Mouse (Mus musculus) granulocyte monocyte progenitor cell, adult 5-6 weeks (primary cell): ENCODE data around the gene Cxcl17. TPM values are rescaled to one million over a fixed set of nuclear protein-coding genes. Genes with fewer than 3 reads are reported as not detected.
"Not testable (repeated sequence)": the region's sequence is repeated elsewhere in the genome, so short reads cannot be mapped to it uniquely, and the experiment has no call there.

ENCODE experiments used
- ATAC-seq: replicated peaks from 2 replicates; pipeline ENCODE4 v1.8.0; 2016; ENCODE audit warnings: mild to moderate bottlenecking, moderate TSS enrichment, inconsistent platforms; ENCODE audit not compliant: poor library complexity, severe bottlenecking
- total RNA-seq, 2 experiments: library from RNA; stranded (forward) in 1 of 2; stranded (reverse) in 1 of 2; fragments of 200-712, 200-1000 nt in 1 of 2; fragments of >200 nt in 1 of 2; fragmentation: Nextera tagmentation in 1 of 2; gene quantifications; 2 replicates each; pipeline ENCODE4 v1.2.3; 2014 to 2017

Cxcl17 gene
- total RNA-seq (2014; fragmentation: Nextera tagmentation) = not detected in 2 replicates
- not detected in 2 replicates for total RNA-seq (2017)

DNA sequence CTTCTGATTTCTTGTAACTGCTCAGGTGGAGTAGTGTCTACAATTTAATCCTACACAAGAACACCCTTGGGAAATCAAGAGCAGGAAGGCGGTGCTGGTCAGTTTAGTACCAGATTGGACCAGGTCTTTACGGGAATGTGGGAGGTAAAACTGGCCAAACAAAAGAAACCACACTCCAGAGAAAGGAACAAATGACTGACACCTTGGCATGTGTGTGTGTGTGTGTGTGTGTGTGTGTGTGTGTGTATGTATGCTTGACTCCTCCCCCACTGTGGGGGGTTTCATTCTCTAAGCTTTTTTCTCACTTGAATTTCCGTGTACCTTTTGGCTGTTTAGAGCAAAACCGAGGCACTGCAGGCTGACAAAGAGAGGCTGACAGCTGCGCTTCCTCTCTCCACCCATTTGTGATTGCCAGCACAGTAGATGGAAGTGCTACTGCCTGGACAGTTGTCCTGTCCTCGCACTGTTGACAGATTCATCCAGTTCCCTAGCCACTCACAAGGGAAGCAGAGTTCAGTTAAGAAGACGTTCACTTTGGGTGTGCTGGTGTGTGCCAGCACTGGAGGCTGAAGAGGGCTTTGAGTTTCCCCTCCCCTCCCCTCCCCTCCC, at the start of gene Cxcl17:
TSS of gene Cxcl17 (minus strand) at position 54 of the 609 bp plus-strand sequence.
- ATAC-seq = no peak

DNA sequence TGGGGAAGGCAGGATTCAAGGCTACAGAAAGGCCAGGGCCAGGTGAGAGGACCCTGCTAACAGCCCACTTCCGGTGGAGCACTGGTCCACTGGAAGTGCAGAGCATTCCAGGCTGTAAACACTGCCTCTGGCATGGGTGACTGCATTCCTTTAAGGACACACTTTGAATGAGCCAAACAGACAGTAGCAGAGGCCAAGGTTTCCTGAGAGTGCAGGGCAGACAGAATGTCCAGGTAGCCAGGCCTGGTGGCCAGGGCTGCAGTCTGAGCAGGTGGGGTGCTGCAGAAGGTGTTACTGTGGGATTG, 49.3 kb upstream of the Cxcl17 start:
- not testable (repeated sequence) for ATAC-seq

- not testable (repeated sequence) for ATAC-seq
Observed at GRCm38 (mm10) chr7:25461336-25462032, 48.8 kb upstream of the Cxcl17 start.

DNA sequence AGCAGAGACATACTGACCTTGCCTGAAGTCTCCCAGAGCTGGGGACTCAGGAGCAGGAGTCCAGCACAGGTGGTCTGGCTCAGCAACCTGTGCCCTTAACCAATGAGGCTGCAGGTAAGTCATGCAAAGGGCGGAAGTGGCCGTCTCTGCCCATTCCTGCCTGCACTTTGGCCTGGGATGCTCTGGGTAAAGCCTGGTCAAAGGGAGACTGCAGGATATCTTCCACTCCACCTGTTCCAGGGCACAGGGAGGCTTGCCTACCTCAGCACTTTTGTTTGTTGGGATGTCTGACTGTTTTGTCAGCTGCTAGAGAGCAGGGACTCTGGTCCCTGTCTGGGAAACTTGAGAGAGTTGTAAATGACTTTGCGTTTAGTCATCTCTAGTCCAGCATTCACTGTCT, 39.4 kb upstream of the Cxcl17 start:
- no peak for ATAC-seq

DNA sequence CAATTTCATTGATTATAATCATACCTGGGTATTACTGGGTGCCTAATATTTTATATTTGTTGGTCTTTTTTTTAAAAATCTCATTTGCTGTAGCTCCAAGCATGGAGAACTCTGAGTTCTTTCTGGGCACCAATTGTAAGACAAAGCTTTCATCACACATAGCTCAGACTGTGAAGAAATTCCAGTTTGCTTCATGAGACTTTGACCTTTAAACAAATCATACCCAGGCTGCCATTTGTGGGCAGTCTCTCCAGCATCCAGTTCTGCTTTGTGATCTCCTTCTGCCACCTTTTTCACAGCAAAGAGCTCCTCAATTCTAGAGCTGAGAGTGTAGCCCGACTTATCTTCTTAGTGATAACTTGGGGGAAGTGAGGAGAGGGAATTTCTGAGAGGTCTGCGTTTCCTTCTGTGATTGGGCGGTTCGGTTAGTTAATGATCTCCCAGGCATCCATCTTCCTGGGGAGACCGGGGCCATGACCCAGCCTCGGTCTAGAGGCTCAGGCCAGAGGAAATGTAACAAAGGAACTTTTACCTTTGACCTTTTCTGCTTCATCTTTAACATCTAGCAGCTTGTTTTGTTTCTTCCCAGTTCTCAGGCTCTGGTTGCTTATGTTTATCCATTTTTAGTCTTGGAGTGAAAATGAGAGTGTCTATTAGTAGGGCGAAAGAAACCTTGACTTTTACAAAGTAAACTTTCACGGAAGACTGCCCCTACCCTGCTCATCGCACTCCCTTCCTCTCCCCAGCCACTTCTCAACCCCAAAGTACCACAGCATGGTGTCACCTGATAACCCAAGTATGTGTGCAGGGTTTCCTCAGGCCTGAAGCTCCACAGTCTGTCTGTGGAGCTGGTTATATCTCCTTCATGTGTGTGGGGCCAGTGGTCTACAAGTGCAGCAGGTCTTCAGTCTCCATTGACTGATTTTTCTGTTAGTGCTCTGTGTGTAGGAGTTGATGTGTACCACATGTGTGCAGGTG, 37.5 kb upstream of the Cxcl17 start:
- no peak for ATAC-seq

GRCm38 (mm10) chr7:25440816-25441153, 28.1 kb upstream of the Cxcl17 start:
- ATAC-seq = no peak

- ATAC-seq = 0 out of 2 replicates have a peak, but pooled peaks have one; percentile 5
Observed at GRCm38 (mm10) chr7:25439978-25440815, 27.5 kb upstream of the Cxcl17 start.

GRCm38 (mm10) chr7:25439124-25439822, 26.6 kb upstream of the Cxcl17 start:
- no peak for ATAC-seq

DNA sequence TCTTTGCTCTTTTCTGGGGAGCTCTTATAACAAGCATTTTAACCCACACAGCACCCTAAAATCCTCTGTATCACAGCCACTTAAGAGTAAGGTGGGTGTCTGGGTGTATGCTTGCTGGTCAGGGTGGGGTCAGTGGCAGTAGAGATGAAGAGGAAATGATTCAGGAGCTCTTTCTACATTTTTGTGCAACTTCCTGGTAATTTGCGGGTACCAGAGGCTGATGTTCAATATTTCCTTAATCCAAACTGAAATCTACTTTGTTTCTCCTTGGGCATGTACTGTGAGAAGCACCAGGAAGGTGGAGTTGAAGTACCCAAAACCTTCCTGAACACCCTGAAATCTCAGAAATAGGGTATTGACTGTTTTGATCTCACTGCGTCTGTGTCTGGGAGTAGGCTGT, 24.0 kb upstream of the Cxcl17 start:
- peak; percentile 75 for ATAC-seq

DNA sequence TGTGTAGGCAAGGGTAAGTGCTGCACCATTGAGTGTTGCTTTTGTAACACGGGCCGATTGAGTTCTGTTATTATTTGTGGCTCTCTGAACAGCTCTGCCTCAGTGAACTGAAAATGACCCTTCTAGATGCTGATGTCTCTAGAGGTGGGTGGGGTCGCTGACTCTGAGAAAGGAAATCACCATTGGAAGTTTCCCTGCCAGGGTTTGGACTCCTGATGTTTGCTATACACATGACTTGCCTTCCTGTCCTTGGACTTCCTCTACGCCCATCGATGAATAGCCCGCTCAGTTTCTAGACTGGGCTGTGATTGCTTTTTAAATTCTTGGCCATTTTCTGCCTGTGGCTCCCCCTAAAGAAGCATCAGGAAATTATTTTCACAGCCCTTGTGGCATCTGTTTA, 23.5 kb upstream of the Cxcl17 start:
- ATAC-seq = no peak

DNA sequence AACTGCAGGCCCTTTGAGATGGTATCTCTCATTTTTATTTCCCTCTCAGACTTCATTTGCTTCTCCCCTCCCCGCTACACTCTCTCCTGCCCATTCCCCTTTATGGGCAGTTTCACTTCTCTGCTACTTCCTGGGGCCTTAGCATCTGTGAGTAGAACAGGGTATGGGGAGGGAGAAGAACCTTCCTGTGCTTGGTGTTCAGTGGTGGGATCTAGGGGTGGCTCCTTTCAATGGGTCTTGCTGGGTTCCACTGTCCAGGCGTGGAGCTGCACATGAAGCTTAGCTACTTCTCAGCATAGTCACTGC, 22.8 kb upstream of the Cxcl17 start:
- peak; percentile 53 for ATAC-seq

DNA sequence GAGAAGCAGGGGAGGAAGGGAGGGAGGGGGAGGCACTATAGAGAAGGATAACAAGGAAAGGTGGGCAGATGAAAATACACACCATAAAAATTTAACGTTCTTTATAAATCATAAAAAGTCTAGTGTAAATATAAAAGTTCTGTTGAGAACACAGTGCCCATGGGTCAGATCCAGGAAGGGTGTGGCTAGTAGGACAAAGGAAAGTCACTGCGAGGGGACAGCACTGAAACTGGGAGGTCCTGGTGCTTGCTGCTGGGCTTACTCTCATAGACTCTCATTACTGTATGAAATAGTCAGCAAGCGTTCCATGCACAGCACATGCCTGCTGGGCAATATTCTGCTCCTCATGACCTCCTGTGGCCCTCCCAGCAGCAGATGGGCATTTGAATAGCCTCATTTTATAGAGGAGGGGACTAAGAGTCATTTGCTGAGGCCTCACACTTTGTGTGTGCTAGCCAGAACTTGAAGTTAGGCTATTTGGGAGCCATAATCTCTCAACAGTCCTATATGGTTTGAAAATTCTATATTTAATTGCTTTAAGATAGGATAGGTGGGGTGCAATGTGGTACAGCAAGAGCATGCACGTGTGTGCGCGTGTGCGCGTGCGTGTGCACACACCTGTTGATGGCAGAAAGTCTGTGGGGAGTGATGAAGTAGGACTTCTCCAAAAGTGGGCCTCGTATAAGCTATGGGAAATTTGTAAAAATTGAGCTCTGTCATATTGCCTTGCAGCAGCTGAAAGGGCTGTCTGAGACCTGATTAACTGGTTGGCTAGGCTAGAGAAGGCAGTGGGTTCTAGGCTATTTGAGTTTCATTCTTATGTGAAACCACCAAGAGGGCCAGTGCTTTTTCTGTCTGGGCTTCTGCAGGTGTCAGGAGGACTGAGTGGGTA, 22.2 kb upstream of the Cxcl17 start:
- ATAC-seq = no peak

GRCm38 (mm10) chr7:25433781-25434560, 21.3 kb upstream of the Cxcl17 start:
- ATAC-seq = no peak

DNA sequence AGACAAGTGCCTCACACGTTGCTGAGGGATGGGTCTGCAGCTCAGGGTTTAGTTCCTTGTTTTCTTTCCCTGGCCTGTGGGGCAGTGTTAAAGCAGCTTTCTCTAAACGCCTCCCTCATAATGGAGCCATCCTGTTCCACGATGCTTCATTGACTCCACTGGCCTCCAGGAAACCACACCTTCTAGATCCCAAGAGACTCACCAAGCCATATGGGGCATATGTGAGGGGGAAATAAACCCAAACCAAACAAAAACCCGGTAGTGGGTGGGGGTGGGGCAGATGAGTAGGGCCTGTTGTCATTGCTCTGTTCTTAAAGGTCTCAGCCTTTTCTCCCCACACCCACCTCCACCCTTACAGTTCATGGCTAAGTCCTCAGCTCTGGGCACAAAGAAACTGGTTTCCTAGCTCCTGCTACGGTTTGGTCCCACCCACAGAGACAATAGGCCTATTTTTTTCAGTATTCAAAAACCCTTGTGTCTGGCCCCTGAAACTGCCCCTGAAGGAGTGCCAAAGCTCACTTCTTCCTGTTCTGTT, 20.4 kb upstream of the Cxcl17 start:
- ATAC-seq = peak; percentile 60

GRCm38 (mm10) chr7:25432381-25432780, 19.7 kb upstream of the Cxcl17 start:
- no peak for ATAC-seq

GRCm38 (mm10) chr7:25429886-25430784, 17.4 kb upstream of the Cxcl17 start:
- no peak for ATAC-seq

GRCm38 (mm10) chr7:25428321-25428720, 15.6 kb upstream of the Cxcl17 start:
- no peak for ATAC-seq
